Mouse (Mus musculus) ovary, postnatal 36 days (tissue): ENCODE results near the gene Egr4.

ENCODE experiments used
- DNase-seq: peaks from one replicate; pipeline ENCODE4 v3.0.0; 2022; ENCODE audit warnings: low spot score, mixed read lengths

Egr4 gene

DNA sequence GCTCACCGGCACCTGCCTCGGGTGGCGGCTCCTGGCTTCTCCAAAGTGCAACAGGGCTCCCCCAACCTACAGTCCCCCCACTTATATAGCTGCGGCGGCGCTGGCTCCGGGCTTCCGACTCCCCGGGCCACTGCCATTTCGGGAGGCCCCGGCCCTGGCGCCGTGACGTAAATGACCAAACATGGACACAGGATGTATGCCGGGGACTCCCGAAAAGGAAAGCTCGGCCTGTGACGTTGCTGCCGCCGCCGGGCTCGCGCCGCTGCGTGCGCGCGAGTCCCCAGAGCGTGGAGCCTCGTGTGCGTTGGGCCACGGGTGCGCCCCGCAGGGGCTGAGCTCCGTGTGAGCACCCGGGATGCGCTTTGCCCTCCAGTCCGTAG is at the start of gene Egr4:
Gene Egr4 (minus strand): TSS at position 59 of the 380 bp plus-strand sequence.
- peak; percentile 31 for DNase-seq

DNA sequence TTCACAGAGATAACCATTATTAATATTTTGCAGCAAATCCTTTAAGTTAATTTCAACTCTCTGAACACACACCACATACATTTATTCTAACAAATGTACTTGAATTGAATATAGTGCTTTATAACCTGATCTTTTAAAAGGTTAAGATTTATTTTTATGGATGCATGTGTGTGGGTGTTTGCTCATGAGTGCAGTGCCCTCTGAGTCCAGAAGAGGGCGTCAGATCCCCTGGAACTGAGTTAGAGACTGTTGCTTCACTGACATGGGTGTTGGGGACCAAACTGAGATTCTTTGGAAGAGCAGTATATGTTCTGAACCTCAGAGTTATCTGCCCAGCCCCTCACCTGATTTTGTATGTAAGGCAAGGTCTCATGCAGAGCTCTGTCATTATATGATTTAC is 49.0 kb upstream of the Egr4 start:
- no peak for DNase-seq

DNA sequence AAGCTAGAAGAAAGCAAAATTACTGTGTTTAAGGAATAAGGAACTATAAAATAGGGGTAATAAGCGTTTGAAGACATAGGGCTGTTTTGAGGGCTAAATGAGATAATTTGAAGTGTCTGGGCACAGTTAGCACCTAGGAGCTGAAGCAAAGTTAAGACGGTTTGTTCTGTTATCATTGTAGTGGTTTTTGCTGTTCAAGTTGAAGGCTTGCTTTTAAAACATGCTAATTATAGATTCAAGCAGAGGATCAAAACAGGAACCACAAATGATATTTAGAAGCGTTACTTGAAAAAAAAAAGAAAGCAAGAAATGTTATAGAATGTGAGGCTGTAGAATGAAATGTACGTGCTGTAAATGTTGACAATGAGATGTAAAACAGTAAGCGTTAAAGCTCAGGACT is 34.3 kb upstream of the Egr4 start:
- DNase-seq = no peak

DNA sequence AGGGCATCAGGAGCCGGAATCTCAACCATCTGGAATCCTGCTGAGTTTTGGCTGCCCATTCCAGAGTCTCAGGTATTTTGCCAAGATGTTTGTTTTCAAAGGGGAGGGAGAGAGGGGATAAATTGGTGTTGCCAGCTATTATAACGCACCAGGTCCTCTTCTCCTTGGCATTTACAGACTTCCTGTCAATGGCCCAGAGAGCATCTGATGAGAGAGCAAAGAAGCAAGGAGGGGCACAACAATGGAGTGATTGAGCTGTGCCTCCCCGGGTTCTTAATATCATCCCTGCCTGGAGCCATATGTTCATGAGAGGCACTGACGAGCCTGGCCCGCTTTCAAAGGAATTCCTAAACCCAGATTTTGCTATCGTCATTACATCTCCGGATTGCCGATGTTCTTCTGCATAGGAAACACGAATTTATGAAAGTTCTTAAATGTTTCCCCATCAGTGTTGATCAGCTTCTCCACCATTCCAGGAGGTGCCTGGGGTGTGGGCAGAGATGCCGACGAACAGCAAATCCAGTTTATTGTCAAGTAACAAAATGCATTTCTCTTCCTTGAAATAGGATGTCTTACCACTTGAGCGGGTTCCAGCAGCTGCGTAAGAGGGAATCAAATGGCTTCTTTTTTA is 31.0 kb upstream of the Egr4 start:
- DNase-seq = no peak

DNA sequence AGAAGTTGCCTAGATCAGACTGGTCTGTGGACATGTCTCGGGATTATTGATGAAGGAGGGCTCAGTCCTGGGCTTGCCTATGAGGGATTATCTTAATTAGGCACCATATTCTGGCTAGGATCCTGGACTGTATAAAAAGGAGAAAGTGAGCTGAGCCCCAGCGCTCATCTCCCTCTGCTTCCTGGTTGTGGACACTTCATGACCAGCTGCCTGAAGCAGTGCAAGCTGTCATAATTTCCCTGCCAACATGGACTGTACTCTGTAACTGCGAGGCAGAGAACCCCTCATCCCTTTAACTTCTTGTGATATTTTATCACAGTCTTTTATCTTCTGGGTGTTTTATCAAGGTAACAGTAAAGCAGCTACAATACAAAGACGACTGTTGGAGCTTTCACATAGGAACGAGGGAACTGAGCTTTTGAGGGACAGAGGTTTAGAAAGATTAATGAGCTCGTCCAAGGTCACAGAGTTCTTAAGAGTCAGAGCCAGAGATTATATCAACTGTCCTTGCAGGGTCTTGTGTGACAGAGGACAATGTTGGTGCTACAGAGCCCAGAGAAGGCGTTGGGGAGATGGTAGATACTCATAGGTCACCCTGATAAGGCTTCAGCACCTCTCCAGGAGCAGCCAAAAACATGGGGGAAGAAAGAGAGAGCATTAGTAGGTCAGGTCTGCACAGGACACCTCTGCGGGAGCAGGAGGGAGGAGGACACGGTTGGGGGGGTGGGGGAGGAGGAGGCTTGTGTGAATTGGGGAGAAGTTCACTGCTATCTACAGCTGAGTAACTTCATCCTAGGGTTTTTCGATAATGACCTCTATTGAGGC is 30.2 kb upstream of the Egr4 start:
- no peak for DNase-seq

DNA sequence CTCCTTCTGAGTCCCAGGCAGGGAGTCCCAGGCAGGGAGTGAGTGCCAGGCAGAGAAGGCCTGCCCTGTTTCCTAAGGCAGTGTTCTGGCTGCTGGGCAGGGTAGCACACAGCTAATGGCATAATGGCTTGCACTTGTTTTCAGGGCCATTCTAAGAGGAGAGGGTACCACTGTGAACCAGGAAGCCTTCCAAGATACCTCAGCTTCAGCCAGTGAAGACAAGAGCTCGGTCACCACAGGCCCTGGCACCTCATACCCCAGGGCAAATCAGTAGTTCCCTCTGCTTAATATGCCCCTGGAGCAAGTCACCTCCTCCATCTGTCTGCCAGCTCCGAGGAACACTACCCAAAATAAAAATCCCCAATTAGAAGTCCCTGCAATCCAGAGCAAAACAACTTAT is 9.4 kb upstream of the Egr4 start:
- no peak for DNase-seq

DNA sequence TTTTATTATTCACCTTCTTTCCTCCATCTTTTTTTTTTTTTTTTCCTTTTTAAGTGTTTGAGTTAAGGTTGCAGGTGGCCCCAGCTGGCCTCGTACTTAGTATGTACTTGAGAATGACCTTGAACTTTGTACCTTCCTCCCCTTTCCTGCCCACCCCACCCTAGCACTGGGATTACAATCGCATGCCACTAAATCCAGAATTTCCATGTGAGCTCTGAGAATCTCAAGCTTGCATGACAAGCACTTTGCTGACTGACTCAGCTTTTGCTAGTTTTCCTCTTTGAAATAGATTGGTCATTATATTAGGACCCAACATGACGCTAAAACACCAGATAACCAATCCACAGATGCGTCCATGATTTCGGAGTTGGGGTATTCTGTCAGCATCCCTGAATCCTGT is 8.6 kb upstream of the Egr4 start:
- no peak for DNase-seq

DNA sequence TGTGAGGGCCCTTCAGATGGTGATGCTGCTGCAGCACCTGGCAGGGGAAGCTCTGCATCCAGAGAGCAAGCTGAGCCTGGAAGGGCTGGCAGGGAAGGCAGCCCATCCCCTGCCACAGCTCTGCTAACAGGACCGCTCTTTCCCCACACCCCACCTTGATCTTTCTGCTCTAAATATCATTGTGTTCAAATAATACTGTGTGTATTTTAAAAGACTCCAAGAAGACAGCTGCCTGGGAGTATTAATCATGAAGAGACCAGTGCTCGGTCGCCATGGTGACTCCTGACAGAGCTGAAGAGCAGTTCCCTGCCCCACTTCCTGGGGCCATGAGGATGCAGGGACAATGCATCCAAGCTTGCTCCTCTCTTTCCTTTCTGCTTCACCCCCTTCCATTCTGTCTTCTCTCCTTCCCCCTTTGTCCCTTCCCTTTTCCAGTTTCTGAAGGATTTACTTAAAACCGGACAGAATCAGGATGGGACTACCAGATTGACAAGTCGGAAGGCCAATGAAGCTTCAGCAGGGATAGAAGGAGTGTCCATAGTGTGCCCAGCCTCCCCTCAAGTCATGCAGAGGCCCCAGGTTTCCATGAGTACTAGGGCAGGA is 4.8 kb upstream of the Egr4 start:
- no peak for DNase-seq

DNA sequence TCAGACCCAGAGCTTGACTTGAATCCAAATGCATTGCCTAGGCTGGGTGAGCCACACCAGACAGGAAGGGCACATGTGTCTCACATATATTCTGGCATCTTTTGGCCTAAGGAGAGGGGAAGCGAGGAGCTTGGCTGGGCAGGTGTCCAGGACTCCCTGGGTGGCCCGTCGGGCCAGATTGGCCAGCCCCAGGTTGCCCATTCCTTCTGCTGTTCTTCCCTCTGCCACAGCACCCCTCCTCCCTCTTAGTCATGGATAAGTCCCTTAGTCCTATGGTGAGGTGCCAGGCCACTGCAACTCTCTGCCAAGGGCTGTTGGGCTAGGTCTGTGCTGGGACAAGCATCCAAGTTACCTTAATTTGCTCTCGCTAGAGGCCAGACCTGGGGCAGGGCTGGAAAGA is 2.6 kb upstream of the Egr4 start:
- DNase-seq = no peak

DNA sequence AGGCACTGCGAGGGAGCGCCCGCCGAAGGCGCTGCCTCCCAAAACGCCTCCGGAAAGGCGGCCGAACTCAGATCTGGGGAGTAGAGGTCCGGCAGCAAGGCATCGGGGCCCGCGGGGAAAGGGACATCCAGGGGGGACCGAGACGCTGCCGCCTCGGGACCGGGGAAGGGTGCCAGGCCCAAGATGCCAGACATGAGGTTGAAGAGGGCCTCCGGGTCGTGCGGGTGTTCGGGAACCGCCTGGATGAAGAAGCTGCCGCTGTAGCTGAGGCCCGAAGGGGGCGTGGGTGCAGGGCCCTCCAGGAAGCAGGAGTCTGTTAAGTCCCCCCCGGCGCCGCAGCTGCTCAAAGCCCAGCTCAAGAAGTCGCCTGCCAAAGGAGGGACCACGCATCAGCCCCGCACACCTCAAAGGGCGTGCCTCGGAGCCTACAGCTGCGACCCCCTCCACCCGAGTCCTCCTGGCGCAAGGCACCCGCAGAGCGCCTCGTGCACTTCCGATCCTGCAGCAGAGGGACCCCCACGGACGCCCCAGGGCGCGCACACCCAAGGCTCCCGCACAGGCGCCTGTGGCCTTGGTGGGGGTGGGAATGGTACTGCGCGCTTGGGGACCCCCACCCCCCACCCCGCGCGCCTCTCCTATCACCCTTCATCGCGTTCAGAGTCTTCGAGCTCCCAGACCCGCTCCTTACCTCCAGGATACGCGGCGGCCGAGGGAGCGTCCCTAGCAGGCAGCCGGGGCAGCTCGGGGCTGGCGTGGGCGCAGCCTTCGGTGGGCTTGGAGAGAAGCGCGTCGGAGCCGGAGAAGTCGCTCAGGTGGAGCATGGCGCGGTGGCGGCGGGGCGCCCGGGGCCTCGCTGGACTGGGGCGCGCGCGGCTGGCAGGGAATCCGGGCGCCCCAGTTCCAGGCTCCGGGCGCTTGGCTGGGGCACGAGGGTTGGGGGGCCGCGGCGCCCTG is 535 bp downstream of the Egr4 start:
- no peak for DNase-seq

DNA sequence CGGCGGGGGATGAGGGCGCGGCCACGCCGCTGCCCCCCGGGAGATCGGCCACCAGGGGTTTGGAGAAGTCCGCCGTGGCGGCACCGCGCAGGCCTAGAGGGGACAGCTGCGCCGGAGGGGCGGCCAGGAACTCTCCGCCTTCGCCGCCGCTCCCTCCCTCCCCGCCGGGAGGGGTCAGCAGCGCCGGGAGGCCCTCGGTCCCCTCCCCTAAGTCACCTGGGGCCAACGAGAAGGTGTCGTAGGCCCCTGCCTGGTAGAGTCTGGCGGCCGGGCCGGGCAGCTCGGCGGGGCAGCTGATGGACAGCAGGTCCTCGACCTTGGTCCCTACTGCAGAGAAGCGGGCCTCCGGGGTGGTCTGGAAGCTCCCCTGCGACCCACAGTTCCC is 1.3 kb downstream of the Egr4 start:
- no peak for DNase-seq

DNA sequence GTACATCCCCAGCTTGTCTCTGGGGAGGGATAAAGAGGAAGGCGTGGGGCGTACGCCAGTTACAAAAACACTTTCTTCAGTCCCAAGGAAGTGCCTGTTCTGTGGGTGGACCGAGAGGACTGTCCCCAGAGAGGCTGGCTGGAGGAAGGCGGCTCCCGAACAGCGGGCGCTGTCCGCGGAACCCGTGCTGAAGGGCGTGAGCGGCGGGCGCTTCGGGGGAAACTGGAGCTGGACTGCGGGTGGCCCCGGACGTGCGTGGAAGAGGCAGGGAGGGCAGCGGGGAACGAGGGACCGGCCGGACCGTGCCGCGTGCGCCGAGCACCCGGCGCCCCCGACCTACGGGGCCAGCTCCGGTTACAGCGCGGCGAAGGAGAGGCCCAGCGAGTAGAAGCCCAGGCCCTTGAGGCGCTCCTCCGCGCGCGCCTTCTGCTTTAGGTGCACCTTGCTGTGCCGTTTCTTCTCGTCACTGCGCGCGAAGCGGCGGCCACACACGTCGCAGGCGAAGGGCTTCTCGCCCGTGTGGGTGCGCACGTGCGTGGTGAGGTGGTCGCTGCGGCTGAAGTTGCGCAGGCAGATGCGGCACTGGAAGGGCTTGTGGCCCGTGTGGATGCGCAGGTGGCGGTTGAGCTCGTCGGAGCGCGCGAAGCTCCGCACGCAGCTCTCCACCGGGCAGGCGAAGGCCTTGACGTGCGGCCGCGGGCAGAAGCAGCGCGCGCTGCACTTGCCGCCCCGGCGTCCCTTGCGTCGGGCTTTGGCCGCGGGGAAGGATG is 1.9 kb downstream of the Egr4 start:
- DNase-seq = peak; percentile 63

DNA sequence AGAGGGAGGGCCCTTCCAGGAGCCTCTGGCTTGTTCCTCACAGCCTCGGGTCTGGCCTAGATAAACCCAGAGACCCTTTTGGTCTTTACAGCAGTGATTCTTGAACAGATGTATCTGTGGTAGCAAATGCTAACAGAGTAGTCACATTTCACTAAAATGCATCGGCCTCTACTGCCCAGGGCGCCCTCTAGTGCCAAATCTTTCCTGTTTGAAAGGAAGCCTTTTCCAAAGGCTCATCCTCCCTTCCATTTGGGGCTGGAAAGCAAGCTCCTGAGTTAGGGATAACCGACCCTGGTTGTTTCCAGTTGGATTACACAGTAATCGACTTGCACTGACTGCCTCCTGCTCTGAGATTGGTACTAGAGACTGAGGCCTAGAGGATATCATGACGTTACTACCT is 2.9 kb downstream of the Egr4 start:
- DNase-seq = peak; percentile 21

DNA sequence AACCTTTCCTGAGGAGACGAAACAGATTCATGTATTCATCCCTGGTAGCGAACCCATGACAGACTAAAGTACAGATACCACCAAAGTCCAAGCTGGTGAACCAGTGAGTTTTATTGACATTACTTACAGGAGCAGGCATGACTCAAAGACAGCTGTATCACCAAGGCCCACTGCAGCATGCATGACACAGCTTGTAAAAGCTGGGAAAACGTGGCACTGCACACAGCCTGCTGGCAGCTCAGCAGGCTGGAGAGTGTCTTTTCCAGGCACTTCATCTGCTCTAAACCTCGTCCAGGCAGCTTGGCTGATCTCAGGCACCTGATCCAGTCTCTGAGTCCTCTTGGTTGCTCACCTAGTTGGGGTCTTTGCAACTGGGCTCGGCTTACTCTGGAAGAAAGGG is 4.8 kb downstream of the Egr4 start:
- no peak for DNase-seq

DNA sequence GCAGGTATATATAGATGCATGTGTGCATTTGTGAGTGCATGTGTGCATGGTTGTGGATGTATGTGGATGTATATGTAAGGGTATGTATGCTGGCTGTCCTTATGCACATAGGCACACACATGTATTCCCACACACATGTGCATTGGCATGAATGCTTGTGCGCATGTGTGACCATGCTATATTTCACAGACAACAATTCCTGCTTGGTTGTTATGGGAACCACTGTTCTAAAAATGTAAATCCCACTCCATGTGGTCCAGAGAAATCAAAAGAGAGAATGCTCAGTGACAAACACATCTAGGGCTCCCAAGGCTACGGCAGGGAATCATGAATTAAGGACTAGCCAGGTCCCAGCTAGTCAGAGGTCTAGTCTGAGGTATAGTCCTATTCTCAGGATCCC is 8.5 kb downstream of the Egr4 start:
- DNase-seq = no peak

DNA sequence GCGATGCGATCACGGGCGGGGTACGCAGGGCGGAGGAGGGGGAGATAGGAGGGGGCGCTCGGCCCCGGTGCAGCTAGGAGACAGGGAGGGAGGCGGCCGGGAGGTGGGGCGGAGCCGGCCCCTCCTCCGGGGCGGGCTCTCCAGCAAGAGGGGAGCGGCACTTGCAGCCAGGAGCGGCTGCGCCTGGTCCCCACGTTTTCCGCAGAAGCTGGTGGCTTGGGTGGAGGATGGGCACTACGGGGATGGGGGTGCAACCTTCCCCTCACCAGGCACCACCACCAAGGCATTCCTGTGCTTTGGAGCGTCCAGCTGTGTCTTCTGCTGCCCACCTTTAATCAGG is 10.5 kb downstream of the Egr4 start, which contains the start of gene Fbxo41:
Gene Fbxo41 (minus strand): TSS at position 84 of the 340 bp plus-strand sequence.
- peak; percentile 38 for DNase-seq

DNA sequence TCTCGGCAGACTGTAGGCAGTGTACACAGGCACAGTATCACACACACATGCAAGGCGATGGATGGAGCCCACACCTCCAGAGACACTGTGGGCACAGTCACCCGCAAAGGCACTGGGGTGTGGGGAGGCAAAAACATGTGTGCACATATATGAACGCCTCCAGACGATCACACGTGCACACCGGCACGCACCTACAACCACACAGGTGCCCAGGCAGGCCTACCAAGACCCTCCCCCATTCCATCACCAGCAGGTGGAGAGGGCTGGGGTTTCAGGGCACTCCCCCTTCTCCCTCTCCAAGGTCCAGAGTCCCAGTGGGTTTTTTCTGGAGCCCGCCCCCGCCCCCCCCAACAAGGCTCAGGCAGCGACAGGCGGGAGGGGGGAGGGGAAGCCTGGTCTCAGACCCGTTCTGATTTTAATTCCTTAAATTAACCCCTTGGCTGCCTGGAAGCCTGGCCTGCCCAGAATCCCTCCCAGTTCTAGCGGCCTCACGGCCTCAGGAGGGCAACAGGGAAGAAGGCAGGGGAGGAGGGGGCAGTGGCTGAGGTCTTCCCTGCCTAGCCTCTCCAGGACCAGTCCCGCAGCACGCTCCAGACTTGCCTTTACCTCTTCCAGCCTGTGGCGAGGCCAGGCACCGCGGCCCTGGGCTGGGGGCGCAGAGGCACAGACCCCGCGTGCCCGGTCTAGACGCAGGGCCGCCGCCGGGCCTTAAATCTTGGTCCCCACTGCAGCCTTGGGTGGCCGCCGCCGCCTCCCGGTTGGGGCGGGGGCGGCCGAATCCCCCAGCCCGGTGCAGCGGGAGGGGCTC is 11.1 kb downstream of the Egr4 start:
- no peak for DNase-seq

DNA sequence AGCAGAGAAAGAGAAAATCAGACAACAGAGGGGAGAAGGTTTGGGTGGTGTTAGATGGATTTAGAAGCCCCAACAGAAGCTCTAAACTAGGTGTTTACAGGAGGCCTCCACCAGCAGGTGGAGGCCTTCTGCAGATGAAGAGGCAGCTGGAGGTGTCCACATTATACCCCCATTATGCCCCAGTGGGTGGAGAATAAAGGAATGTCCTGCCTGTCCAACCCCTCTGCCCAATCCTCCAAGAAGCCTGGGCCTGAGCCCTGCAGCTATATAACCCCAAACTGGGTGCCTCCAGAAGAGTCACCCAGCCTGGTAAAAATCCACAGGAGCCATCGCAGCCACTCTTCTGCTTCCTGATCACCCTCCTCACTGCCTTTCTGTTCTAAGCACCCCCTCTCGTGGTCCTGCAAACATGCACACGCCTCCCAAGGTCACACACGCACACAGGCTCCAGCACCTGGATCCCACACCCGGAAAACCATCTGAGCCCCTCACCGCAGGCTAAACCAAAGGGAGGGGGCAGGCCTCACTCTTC is 11.8 kb downstream of the Egr4 start:
- no peak for DNase-seq

DNA sequence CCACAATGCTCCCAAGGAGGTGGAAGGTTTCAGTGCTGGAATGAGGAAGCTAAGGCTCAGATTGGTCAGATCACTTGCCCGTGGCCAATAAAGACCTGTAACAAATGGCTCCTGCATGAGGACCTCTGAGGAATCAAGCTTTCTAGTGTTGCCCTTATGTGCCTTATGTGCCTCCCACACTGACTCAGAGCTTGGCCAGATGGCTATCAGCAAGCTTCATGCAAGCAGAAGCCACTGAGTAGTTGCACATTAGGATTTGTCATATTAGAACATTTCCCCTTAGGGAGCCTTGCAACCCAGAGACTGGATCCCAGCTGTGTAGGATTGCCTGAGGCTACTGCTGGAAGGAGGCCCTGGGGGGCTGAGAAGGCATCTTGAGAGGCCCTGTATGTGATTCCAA is 13.0 kb downstream of the Egr4 start:
- DNase-seq = no peak

DNA sequence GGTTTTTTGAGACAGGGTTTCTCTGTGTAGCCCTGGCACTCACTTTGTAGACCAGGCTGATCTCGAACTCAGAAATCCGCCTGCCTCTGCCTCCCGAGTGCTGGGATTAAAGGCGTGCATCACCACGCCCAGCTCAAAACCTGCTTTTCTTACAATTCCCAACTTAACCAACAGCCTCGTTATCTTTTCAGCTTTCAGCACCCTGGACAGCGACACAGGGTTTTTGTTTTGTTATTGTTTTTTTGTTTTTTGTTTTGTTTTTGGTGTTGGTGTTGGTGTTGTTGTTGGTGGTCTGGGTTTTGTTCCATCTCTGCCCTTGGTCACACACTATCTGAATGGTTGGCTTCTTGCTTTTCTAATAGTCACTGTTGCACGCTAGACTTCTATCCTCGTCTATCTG is 15.2 kb downstream of the Egr4 start:
- DNase-seq = no peak
